Mouse (Mus musculus) megakaryocyte, adult 5-6 weeks (primary cell): ENCODE measurements around the gene Cyp2d22. TPM values are rescaled to one million over a fixed set of nuclear protein-coding genes. Genes with fewer than 3 reads are reported as not detected.

ENCODE experiments used
- total RNA-seq, 2 experiments: library from RNA; stranded (forward) in 1 of 2; stranded (reverse) in 1 of 2; fragments of 153-499, 151-499 nt in 1 of 2; fragments of 221-1000, 200-1000 nt in 1 of 2; gene quantifications; 2 replicates each; pipeline versions ENCODE4 v1.2.3 to v1.2.4; 2015 to 2017

The Cyp2d22 gene
- total RNA-seq, 2 experiments from 2014 or later, result 0.37 TPM; not detected in 1

Other genes starting within 250 kb of the Cyp2d22 start
- 39.0 and 40.7 TPM in 2 replicates for gene Srebf2, start 233.1 kb downstream of the Cyp2d22 start, total RNA-seq (2015)
- 39.8 and 40.7 TPM in 2 replicates for gene Srebf2, start 233.1 kb downstream of the Cyp2d22 start, total RNA-seq (2017)
- 0.14 TPM in 1 of 2 replicates, not detected in the other for gene Shisa8, start 167.4 kb downstream of the Cyp2d22 start, total RNA-seq (2015)
- gene Shisa8, start 167.4 kb downstream of the Cyp2d22 start, total RNA-seq (2017), result not detected in 2 replicates
- gene Tnfrsf13c, start 155.9 kb downstream of the Cyp2d22 start, total RNA-seq (2015), result 1.8 and 2.7 TPM in 2 replicates
- 1.0 and 1.5 TPM in 2 replicates for gene Tnfrsf13c, start 155.9 kb downstream of the Cyp2d22 start, total RNA-seq (2017)
- 20.3 and 32.9 TPM in 2 replicates for gene Cenpm, start 135.5 kb downstream of the Cyp2d22 start, total RNA-seq (2015)
- 10.0 and 19.5 TPM in 2 replicates for gene Cenpm, start 135.5 kb downstream of the Cyp2d22 start, total RNA-seq (2017)
- gene 1500009C09Rik, start 127.9 kb downstream of the Cyp2d22 start, total RNA-seq (2015), result not detected in 2 replicates
- not detected in 2 replicates for gene 1500009C09Rik, start 127.9 kb downstream of the Cyp2d22 start, total RNA-seq (2017)
- gene Sept3, start 105.4 kb downstream of the Cyp2d22 start, total RNA-seq (2015), result 0.11 TPM in 1 of 2 replicates, not detected in the other
- gene Sept3, start 105.4 kb downstream of the Cyp2d22 start, total RNA-seq (2017), result 0.08 TPM in 1 of 2 replicates, not detected in the other
- gene Wbp2nl, start 81.3 kb downstream of the Cyp2d22 start, total RNA-seq (2015), result 0.22 TPM in 1 of 2 replicates, not detected in the other
- not detected in 2 replicates for gene Wbp2nl, start 81.3 kb downstream of the Cyp2d22 start, total RNA-seq (2017)
- gene Naga, start 41.3 kb downstream of the Cyp2d22 start, total RNA-seq (2015), result 159 and 162 TPM in 2 replicates
- gene Naga, start 41.3 kb downstream of the Cyp2d22 start, total RNA-seq (2017), result 145 and 160 TPM in 2 replicates
- gene Pheta2, start 41.3 kb downstream of the Cyp2d22 start, total RNA-seq (2015), result 2.4 and 2.7 TPM in 2 replicates
- 3.5 and 3.7 TPM in 2 replicates for gene Pheta2, start 41.3 kb downstream of the Cyp2d22 start, total RNA-seq (2017)
- 226 and 229 TPM in 2 replicates for gene Smdt1, start 41.3 kb downstream of the Cyp2d22 start, total RNA-seq (2015)
- gene Smdt1, start 41.3 kb downstream of the Cyp2d22 start, total RNA-seq (2017), result 123 and 170 TPM in 2 replicates
- 254 and 294 TPM in 2 replicates for gene Ndufa6, start 25.9 kb downstream of the Cyp2d22 start, total RNA-seq (2015)
- 138 and 158 TPM in 2 replicates for gene Ndufa6, start 25.9 kb downstream of the Cyp2d22 start, total RNA-seq (2017)
- gene Cyp2d11, start 13.8 kb upstream of the Cyp2d22 start, total RNA-seq (2015), result not detected in 2 replicates
- not detected in 2 replicates for gene Cyp2d11, start 13.8 kb upstream of the Cyp2d22 start, total RNA-seq (2017)
- not detected in 2 replicates for gene Cyp2d10, start 26.9 kb upstream of the Cyp2d22 start, total RNA-seq (2015)
- gene Cyp2d10, start 26.9 kb upstream of the Cyp2d22 start, total RNA-seq (2017), result not detected in 2 replicates
- gene Cyp2d9, start 53.2 kb upstream of the Cyp2d22 start, total RNA-seq (2015), result not detected in 2 replicates
- gene Cyp2d9, start 53.2 kb upstream of the Cyp2d22 start, total RNA-seq (2017), result not detected in 2 replicates
- gene Cyp2d12, start 174.8 kb upstream of the Cyp2d22 start, total RNA-seq (2015), result not detected in 2 replicates
- not detected in 2 replicates for gene Cyp2d12, start 174.8 kb upstream of the Cyp2d22 start, total RNA-seq (2017)
- not detected in 2 replicates for gene Cyp2d34, start 240.7 kb upstream of the Cyp2d22 start, total RNA-seq (2015)
- gene Cyp2d34, start 240.7 kb upstream of the Cyp2d22 start, total RNA-seq (2017), result not detected in 2 replicates